Mouse (Mus musculus): ENCODE measurements around the gene Tmem159. TPM values are rescaled to one million over a fixed set of nuclear protein-coding genes. Genes with fewer than 3 reads are reported as not detected.

The Tmem159 gene
- polyA plus RNA-seq (2012; rRNA removed) (0.77 and 0.78 TPM in 2 replicates), polyA plus RNA-seq (2014; fragmentation: Nextera tagmentation; extraction: Ambion mirVana) (1.7 and 1.9 TPM in 2 replicates)

DNA sequence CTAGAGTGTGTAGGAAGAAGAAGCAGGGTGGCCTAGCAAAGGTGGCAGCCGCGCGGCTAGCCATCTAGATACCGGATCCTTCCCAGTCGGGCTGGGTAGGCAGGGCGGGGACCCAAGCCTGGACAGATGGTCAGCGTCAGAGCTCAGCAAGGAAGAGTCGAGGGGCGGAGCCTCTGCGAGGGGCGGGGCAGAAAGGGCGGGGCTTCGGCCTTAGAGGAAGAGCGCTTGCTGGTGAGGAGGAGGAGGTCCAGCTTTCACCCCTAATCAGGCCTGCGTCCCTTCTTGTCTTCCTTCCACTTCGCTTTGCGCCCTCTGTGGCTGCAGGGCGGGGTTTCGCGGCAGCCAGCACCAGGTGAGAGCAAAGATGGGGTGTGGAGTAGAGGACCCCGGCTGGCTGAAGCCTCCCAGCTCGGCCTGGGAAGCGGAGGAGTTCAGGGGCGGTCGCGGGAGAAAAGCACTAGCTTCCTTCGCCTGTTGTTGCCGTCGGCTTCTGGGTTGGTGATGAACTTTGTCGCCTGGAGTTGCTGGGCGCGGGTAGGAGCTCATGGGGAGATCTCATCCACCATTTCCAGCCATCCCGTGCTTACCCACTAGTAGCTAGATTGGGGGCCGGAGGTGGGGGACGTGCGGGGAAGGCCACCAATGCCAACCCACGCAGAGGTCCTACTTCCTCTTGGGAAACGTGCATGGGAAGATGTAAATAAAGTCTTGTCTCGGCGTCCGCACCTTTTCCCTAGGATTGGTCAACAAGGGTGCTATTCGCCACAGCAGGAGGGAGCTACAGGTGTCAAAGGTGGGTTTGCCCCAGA, at the start of gene Tmem159:
TSS of gene Tmem159 (plus strand) at position 190 of the 809 bp plus-strand sequence.
- under 1% methylated on average over 41 of the region's 42 CpGs for WGBS (ENCODE audit: insufficient replicate concordance)

DNA sequence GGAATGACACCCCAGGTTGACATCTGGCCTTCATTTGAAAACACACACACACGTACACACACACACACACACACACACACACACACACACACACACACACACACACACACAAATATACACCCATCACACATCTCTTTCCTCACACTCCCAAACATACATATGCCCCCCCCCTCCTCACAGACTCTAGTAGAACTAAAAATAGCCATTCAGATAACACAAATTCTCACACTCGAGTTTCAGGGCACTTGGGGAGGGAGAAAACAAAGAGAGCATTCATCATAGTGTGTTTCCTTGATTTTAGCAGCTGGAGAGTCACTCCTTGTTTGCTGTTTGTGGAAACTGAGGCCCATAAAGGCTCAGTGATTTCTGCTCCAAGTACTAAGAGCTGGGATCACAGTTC, 48.1 kb upstream of the Tmem159 start:
- Histone ChIP-seq H3K9me3 (ENCODE audit: control insufficient read depth, low read length) (no peaks in the 10 kb centered on the region), H3K27ac (no peak overlapping the region), H3K4me3 (ENCODE audit: insufficient read depth in 1 of 2, low read depth in 2 of 2, low read length in 2 of 2) (no peak overlapping the region), H3K36me3 (replicated peaks; ENCODE audit: control insufficient read depth, insufficient read depth, low read depth) (no peaks in the 10 kb centered on the region), H3K27me3 (ENCODE audit: control insufficient read depth, insufficient read depth, low read length) (no peaks in the 10 kb centered on the region), H3K4me2 (ENCODE audit: low read depth) (no peak overlapping the region), H3K4me1 (replicated peaks; ENCODE audit: control insufficient read depth in 2 of 2, insufficient read depth in 2 of 2, low read length in 1 of 2) (no peaks in the 10 kb centered on the region), H3K9ac (replicated peaks) (no peak overlapping the region)
- WGBS (ENCODE audit: insufficient replicate concordance): 25% methylated on average over 2 of the region's 2 CpGs
- ATAC-seq (ENCODE audit: insufficient read depth) (no peak), DNase-seq (ENCODE audit: low read depth in 3 of 3, low spot score in 3 of 3) (no peak)
- no peak for TF ChIP-seq EP300 (IDR thresholded peaks at IDR 0.05; ENCODE audit: low read depth)
- TF ChIP-seq CTCF (IDR thresholded peaks at IDR 0.05; ENCODE audit: low read depth): no peak

More for the DNA sequence above, at the start of gene Tmem159:
- H3K4me1 ChIP-seq (replicated peaks; ENCODE audit: control insufficient read depth in 2 of 2, insufficient read depth in 2 of 2, low read length in 1 of 2): 0 out of 4 replicates have a peak, but pooled peaks cover 0 to 6% of the 10 kb centered on the region in 2 experiments
- TF ChIP-seq EP300 (IDR thresholded peaks at IDR 0.05; ENCODE audit: low read depth): no peak
- TF ChIP-seq CTCF (IDR thresholded peaks at IDR 0.05; ENCODE audit: low read depth): 0 out of 2 replicates have a peak, but pooled peaks have one; percentile 5
- peak; percentile 80 for ATAC-seq (ENCODE audit: insufficient read depth)
- no peaks in the 10 kb centered on the region for H3K9me3 ChIP-seq (ENCODE audit: control insufficient read depth, low read length)
- DNase-seq (ENCODE audit: low read depth in 3 of 3, low spot score in 3 of 3): peak; percentile 31 to 42 (median 37)
- H3K9ac ChIP-seq (replicated peaks): no peak within 1 kb of the TSS
- no peak within 1 kb of the TSS for H3K27ac ChIP-seq
- no peaks in the 10 kb centered on the region for H3K36me3 ChIP-seq (replicated peaks; ENCODE audit: control insufficient read depth, insufficient read depth, low read depth)
- peak within 1 kb of the TSS; percentile 53 to 61 for H3K4me3 ChIP-seq (ENCODE audit: insufficient read depth in 1 of 2, low read depth in 2 of 2, low read length in 2 of 2)
- no peaks in the 10 kb centered on the region for H3K27me3 ChIP-seq (ENCODE audit: control insufficient read depth, insufficient read depth, low read length)
- peak within 1 kb of the TSS; percentile 55 for H3K4me2 ChIP-seq (ENCODE audit: low read depth)

DNA sequence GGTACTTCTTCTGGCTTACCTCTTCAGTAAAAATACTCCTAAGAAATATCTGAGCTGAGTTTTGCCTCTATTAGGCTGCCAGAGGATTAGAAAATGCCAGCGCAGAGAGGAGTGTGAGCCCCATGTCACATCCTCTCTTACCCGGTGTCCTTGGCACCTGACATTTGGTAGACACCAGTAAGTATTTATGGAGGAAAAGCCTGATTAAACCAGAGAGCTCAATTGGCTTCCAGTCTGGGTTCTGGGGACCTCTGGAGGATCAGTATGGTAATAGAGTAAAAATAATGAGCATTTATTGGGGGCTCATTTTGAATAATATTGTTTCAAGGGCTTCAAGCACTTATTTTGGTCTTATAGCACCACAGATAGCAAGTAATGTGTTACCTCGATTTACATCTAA, 46.7 kb upstream of the Tmem159 start:
- Histone ChIP-seq H3K27ac (no peak overlapping the region), H3K36me3 (replicated peaks; ENCODE audit: control insufficient read depth, insufficient read depth, low read depth) (no peaks in the 10 kb centered on the region), H3K4me1 (replicated peaks; ENCODE audit: control insufficient read depth in 2 of 2, insufficient read depth in 2 of 2, low read length in 1 of 2) (no peaks in the 10 kb centered on the region), H3K9me3 (ENCODE audit: control insufficient read depth, low read length) (no peaks in the 10 kb centered on the region), H3K27me3 (ENCODE audit: control insufficient read depth, insufficient read depth, low read length) (no peaks in the 10 kb centered on the region), H3K4me2 (ENCODE audit: low read depth) (no peak overlapping the region), H3K4me3 (ENCODE audit: insufficient read depth in 1 of 2, low read depth in 2 of 2, low read length in 2 of 2) (no peak overlapping the region), H3K9ac (replicated peaks) (no peak overlapping the region)
- no peak for TF ChIP-seq EP300 (IDR thresholded peaks at IDR 0.05; ENCODE audit: low read depth)
- TF ChIP-seq CTCF (IDR thresholded peaks at IDR 0.05; ENCODE audit: low read depth): no peak
- DNase-seq (ENCODE audit: low read depth in 3 of 3, low spot score in 3 of 3): no peak
- 66% methylated on average over 3 of the region's 3 CpGs for WGBS (ENCODE audit: insufficient replicate concordance)
- ATAC-seq (ENCODE audit: insufficient read depth): no peak

- Histone ChIP-seq H3K9ac (replicated peaks) (no peak overlapping the region), H3K4me3 (ENCODE audit: insufficient read depth in 1 of 2, low read depth in 2 of 2, low read length in 2 of 2) (no peak overlapping the region), H3K4me1 (replicated peaks; ENCODE audit: control insufficient read depth in 2 of 2, insufficient read depth in 2 of 2, low read length in 1 of 2) (no peaks in the 10 kb centered on the region), H3K4me2 (ENCODE audit: low read depth) (no peak overlapping the region), H3K27me3 (ENCODE audit: control insufficient read depth, insufficient read depth, low read length) (no peaks in the 10 kb centered on the region), H3K36me3 (replicated peaks; ENCODE audit: control insufficient read depth, insufficient read depth, low read depth) (no peaks in the 10 kb centered on the region), H3K27ac (no peak overlapping the region), H3K9me3 (ENCODE audit: control insufficient read depth, low read length) (no peaks in the 10 kb centered on the region; the same call in 1 of the 2 replicates)
- TF ChIP-seq EP300 (IDR thresholded peaks at IDR 0.05; ENCODE audit: low read depth) (no peak), CTCF (IDR thresholded peaks at IDR 0.05; ENCODE audit: low read depth) (no peak)
- 38% methylated on average over 1 of the region's 1 CpGs for WGBS (ENCODE audit: insufficient replicate concordance)
- DNase-seq (ENCODE audit: low read depth in 3 of 3, low spot score in 3 of 3) (no peak), ATAC-seq (ENCODE audit: insufficient read depth) (no peak)
Measured at GRCm38 (mm10) chr7:120064045-120064444, 38.1 kb upstream of the Tmem159 start.

GRCm38 (mm10) chr7:120068114-120068513, 34.0 kb upstream of the Tmem159 start:
- no peak for DNase-seq (ENCODE audit: low read depth in 3 of 3, low spot score in 3 of 3)
- no peak overlapping the region for H3K27ac ChIP-seq
- no peak overlapping the region for H3K4me2 ChIP-seq (ENCODE audit: low read depth)
- H3K27me3 ChIP-seq (ENCODE audit: control insufficient read depth, insufficient read depth, low read length): no peaks in the 10 kb centered on the region
- H3K9me3 ChIP-seq (ENCODE audit: control insufficient read depth, low read length): no peaks in the 10 kb centered on the region; the same call in 1 of the 2 replicates
- no peak overlapping the region for H3K4me3 ChIP-seq (ENCODE audit: insufficient read depth in 1 of 2, low read depth in 2 of 2, low read length in 2 of 2)
- 49% methylated on average over 3 of the region's 3 CpGs for WGBS (ENCODE audit: insufficient replicate concordance)
- TF ChIP-seq CTCF (IDR thresholded peaks at IDR 0.05; ENCODE audit: low read depth) (no peak), EP300 (IDR thresholded peaks at IDR 0.05; ENCODE audit: low read depth) (no peak)
- no peaks in the 10 kb centered on the region for H3K36me3 ChIP-seq (replicated peaks; ENCODE audit: control insufficient read depth, insufficient read depth, low read depth)
- ATAC-seq (ENCODE audit: insufficient read depth): no peak
- H3K9ac ChIP-seq (replicated peaks): no peak overlapping the region
- H3K4me1 ChIP-seq (replicated peaks; ENCODE audit: control insufficient read depth in 2 of 2, insufficient read depth in 2 of 2, low read length in 1 of 2): no peaks in the 10 kb centered on the region

Data from liver, embryonic 14.5 days (tissue).